Mouse (Mus musculus): Measurements from ENCODE around the gene Gm29609.

DNA sequence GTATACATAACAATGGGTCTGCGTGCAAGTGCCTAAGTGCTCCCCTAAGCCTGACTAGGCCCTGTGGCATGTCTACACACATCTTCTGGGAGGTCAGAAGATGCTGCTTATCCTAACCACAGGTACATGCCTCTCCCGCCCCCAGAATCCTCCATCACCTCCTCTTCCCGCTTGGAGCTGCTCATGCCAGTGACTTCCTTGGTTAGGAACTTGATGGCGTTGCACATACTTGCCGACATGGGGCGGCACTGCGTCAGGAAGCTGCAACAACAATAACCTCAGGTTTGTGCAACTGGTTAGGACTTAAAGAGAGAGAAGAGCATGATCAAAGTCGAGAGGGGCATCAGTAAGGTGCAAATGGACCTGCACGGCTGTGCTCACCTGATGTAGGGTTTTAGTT, 10.5 kb upstream of the Gm29609 start:
- TF ChIP-seq POLR2A (IDR thresholded peaks at IDR 0.05; ENCODE audit: insufficient read depth, low read depth, low read length) (no peak), CTCF (IDR thresholded peaks at IDR 0.05) (no peak)

Data from heart, adult 2 months (tissue).